Mouse (Mus musculus) MEL (cell line): ENCODE results near the gene Srsf2.

Source experiments
- CHD2 ChIP-seq: IDR thresholded peaks from 2 replicates; pipeline ENCODE4 v1.6.1; 2011; ENCODE audit warnings: low read length, improper control_type of control experiment
- CTCF ChIP-seq, 3 experiments: IDR thresholded peaks in 2 of 3; conservative IDR thresholded peaks in 1 of 3; 2 replicates each; pipeline ENCODE4 v1.5.1; 2011 to 2012; ENCODE audit warnings: low read length in 3 of 3, low read depth in 2 of 3, mild to moderate bottlenecking in 2 of 3, improper control_type of control experiment in 1 of 3, inconsistent platforms in 1 of 3, mixed read lengths in 1 of 3, moderate library complexity in 1 of 3; ENCODE audit not compliant: control insufficient read depth in 1 of 3, insufficient read depth in 1 of 3, poor library complexity in 1 of 3, severe bottlenecking in 1 of 3
- E2F4 ChIP-seq: IDR thresholded peaks from 2 replicates; pipeline ENCODE4 v1.6.1; 2011; ENCODE audit warnings: low read depth, low read length, improper control_type of control experiment, borderline replicate concordance
- TAL1 ChIP-seq: IDR thresholded peaks from 2 replicates; pipeline ENCODE4 v1.6.1; 2012; ENCODE audit warnings: mild to moderate bottlenecking, inconsistent platforms, low read length, moderate library complexity, mixed read lengths
- UBTF ChIP-seq: IDR thresholded peaks from 2 replicates; pipeline ENCODE4 v1.6.1; 2012; ENCODE audit warnings: low read depth, mild to moderate bottlenecking, inconsistent platforms, low read length, improper control_type of control experiment, moderate library complexity, borderline replicate concordance; ENCODE audit not compliant: insufficient read depth

DNA sequence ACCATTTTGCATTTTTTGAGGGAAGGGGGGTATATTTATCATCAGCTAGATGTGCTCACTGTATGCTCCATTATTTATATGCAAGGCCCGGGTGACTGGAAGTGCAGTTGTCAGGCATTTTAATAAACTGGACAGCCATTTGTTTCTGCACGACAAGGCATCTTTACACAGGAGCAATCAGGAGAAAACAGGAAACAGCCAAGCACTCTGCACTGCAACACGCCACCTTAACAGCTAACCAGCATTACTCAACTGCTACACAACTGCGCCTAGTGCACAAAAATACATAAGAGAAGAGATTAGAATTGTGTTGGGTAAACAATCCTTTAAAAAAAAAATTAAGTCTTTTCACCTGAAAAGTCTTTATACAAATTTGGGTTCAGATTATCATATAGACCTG, 2.8 kb downstream of the Srsf2 start:
- no peak for TF ChIP-seq UBTF
- no peak for TF ChIP-seq TAL1
- no peak for TF ChIP-seq E2F4
- no peak for TF ChIP-seq CTCF (IDR thresholded peaks at IDR 0.05 in 2 of 3, conservative IDR thresholded peaks at IDR 0.05 in 1 of 3; ENCODE audit: control insufficient read depth in 1 of 3, insufficient read depth in 1 of 3, low read depth in 2 of 3, low read length in 3 of 3, poor library complexity in 1 of 3, severe bottlenecking in 1 of 3)
- no peak for TF ChIP-seq CHD2
